Mouse (Mus musculus) liver, postnatal 0 days (tissue): ENCODE measurements around the gene Atad1.
"Not testable (repeated sequence)": the region's sequence is repeated elsewhere in the genome, so short reads cannot be mapped to it uniquely, and the experiment has no call there.

Experiments
- CTCF ChIP-seq: sonication (generic); IDR thresholded peaks from 2 replicates; pipeline ENCODE4 v1.5.1; 2016; ENCODE audit warnings: antibody characterized with exemption, low read depth
- EP300 ChIP-seq: IDR thresholded peaks from 2 replicates; pipeline ENCODE4 v1.6.1; 2016; ENCODE audit warnings: antibody characterized with exemption, low read depth, mild to moderate bottlenecking

DNA sequence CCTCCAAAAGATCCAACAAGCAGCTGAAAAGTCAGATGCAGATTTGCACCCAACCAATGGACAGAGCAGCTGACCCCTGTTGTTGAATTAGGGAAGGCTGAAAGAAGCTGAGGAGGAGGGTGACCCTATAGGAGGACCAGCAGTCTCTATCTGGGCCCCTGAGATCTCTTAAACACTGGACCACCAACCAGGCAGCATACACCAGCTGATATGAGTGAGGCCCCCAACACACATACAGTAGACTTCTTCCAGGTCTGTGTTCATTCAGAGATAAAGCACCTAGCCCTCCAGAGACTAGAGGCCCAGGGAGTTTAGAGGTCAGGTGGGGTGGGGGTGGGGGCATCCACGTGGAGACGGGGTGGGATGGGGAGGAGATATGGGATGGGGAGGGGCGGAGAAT lies 51.4 kb downstream of the Atad1 start:
- TF ChIP-seq CTCF, EP300: not testable (repeated sequence)
